Mouse (Mus musculus) neural tube, embryonic 14.5 days (tissue): Measurements from ENCODE around the gene Pkd1l3. TPM values are rescaled to one million over a fixed set of nuclear protein-coding genes. Genes with fewer than 3 reads are reported as not detected.

Experiments
- ATAC-seq: fragments of 200-750 bp; cut with Nextera tagmentation; 2 replicates; pipeline ENCODE4 v1.8.0; 2017; ENCODE audit warnings: low read depth, mild to moderate bottlenecking, moderate TSS enrichment, moderate library complexity
- H3K27ac ChIP-seq: fragments of 300-500 bp; sonication (generic); 2 replicates; pipeline ENCODE4 v1.5.1; 2014; ENCODE audit warnings: low read depth, mild to moderate bottlenecking, control low read depth, low read length, moderate library complexity, mixed read lengths
- H3K27me3 ChIP-seq: fragments of 300-500 bp; sonication (generic); 2 replicates; pipeline ENCODE4 v1.6.1; 2014; ENCODE audit warnings: low read length; ENCODE audit not compliant: control insufficient read depth, insufficient read depth
- H3K36me3 ChIP-seq: fragments of 300-500 bp; sonication (generic); 2 replicates; pipeline ENCODE4 v1.6.1; 2014; ENCODE audit warnings: low read length, mixed read lengths; ENCODE audit not compliant: control insufficient read depth, insufficient read depth
- H3K4me1 ChIP-seq: fragments of 300-500 bp; sonication (generic); 2 replicates; pipeline ENCODE4 v1.6.1; 2014; ENCODE audit warnings: low read length; ENCODE audit not compliant: control insufficient read depth, insufficient read depth
- H3K4me2 ChIP-seq: fragments of 300-500 bp; sonication (generic); 2 replicates; pipeline ENCODE4 v1.6.1; 2014; ENCODE audit warnings: mild to moderate bottlenecking, low read depth, low read length, control low read depth
- H3K4me3 ChIP-seq: fragments of 300-500 bp; sonication (generic); 2 replicates; pipeline ENCODE4 v1.5.1; 2014; ENCODE audit warnings: low read depth, low read length, control low read depth, mixed read lengths
- H3K9ac ChIP-seq: fragments of 300-500 bp; sonication (generic); replicated peaks from 2 replicates; pipeline ENCODE4 v1.6.1; 2014; ENCODE audit warnings: low read depth, mild to moderate bottlenecking, control low read depth, low read length, mixed read lengths
- H3K9me3 ChIP-seq: fragments of 300-500 bp; sonication (generic); 2 replicates; pipeline ENCODE4 v1.6.1; 2016; ENCODE audit warnings: low read length; ENCODE audit not compliant: control insufficient read depth
- WGBS: fragments of 180-500 bp; shearing (Covaris S2); extraction: QIAGEN DNeasy Blood & Tissue Kit; methylation state at CpG from one replicate; pipeline ENCODE4 v1.1.7; 2014; 5-methylcytosine and 5-hydroxymethylcytosine counted together
- polyA plus RNA-seq: library from polyadenylated mRNA; unstranded; fragments of >200 nt; fragmentation: Nextera tagmentation; extraction: Ambion mirVana; gene quantifications from 2 replicates; pipeline ENCODE4 v1.2.1, GENCODE M21; 2014

Gene Pkd1l3
- polyA plus RNA-seq, 1 experiment from 2014 or later, result 0.09 TPM

GRCm38 (mm10) chr8:109681535-109681934 is 67.2 kb downstream of the Pkd1l3 start:
- no peak overlapping the region for H3K4me2 ChIP-seq
- ATAC-seq, result no peak
- H3K36me3 ChIP-seq, result peaks cover 45% of the 10 kb centered on the region

GRCm38 (mm10) chr8:109682120-109682519 is 67.8 kb downstream of the Pkd1l3 start:
- Histone ChIP-seq H3K36me3 (peaks cover 39% of the 10 kb centered on the region), H3K4me2 (no peak overlapping the region), H3K4me1 (no peaks in the 10 kb centered on the region), H3K9me3 (no peaks in the 10 kb centered on the region), H3K27me3 (no peaks in the 10 kb centered on the region), H3K27ac (no peak overlapping the region), H3K4me3 (no peak overlapping the region), H3K9ac (no peak overlapping the region)
- WGBS, result 96% methylated on average over 5 of the region's 5 CpGs
- ATAC-seq, result no peak

More at GRCm38 (mm10) chr8:109681535-109681934, 67.2 kb downstream of the Pkd1l3 start:
- Histone ChIP-seq H3K9ac (no peak overlapping the region), H3K9me3 (no peaks in the 10 kb centered on the region), H3K27ac (no peak overlapping the region), H3K27me3 (no peaks in the 10 kb centered on the region), H3K4me3 (no peak overlapping the region), H3K4me1 (no peaks in the 10 kb centered on the region)
- 79% methylated on average over 3 of the region's 3 CpGs for WGBS

GRCm38 (mm10) chr8:109687248-109687647 is 72.9 kb downstream of the Pkd1l3 start:
- Histone ChIP-seq H3K4me3 (no peak overlapping the region), H3K4me1 (peaks cover 16% of the 10 kb centered on the region; the same call in 1 of the 2 replicates), H3K4me2 (no peak overlapping the region), H3K27ac (no peak overlapping the region), H3K27me3 (no peaks in the 10 kb centered on the region), H3K9ac (no peak overlapping the region), H3K36me3 (peaks cover 2% of the 10 kb centered on the region), H3K9me3 (no peaks in the 10 kb centered on the region)
- no peak for ATAC-seq
- 90% methylated on average over 5 of the region's 5 CpGs for WGBS

GRCm38 (mm10) chr8:109691769-109692168 is 77.5 kb downstream of the Pkd1l3 start:
- no peaks in the 10 kb centered on the region for H3K27me3 ChIP-seq
- H3K4me2 ChIP-seq, result peak overlapping the region; percentile 83
- H3K4me1 ChIP-seq, result peaks cover 19% of the 10 kb centered on the region; the same call in 1 of the 2 replicates
- peak overlapping the region; percentile 83; the same call in 1 of the 2 replicates for H3K9ac ChIP-seq
- WGBS, result 51% methylated on average over 5 of the region's 5 CpGs
- H3K27ac ChIP-seq, result no peak overlapping the region
- no peaks in the 10 kb centered on the region for H3K9me3 ChIP-seq
- H3K4me3 ChIP-seq, result peak overlapping the region; percentile 70
- ATAC-seq, result no peak
- no peaks in the 10 kb centered on the region for H3K36me3 ChIP-seq

- Histone ChIP-seq H3K4me3 (peak overlapping the region; percentile 70), H3K27ac (peak overlapping the region; percentile 90), H3K4me1 (peaks cover 19% of the 10 kb centered on the region; the same call in 1 of the 2 replicates), H3K36me3 (no peaks in the 10 kb centered on the region), H3K9me3 (no peaks in the 10 kb centered on the region), H3K4me2 (peak overlapping the region; percentile 83), H3K27me3 (no peaks in the 10 kb centered on the region), H3K9ac (peak overlapping the region; percentile 83)
- WGBS, result under 1% methylated on average over 38 of the region's 38 CpGs
- ATAC-seq, result peak; percentile 73
Observed at GRCm38 (mm10) chr8:109692443-109693145, 78.3 kb downstream of the Pkd1l3 start.

- Histone ChIP-seq H3K4me1 (peaks cover 19% of the 10 kb centered on the region; the same call in 1 of the 2 replicates), H3K4me2 (peak within 1 kb of the TSS; percentile 83), H3K27me3 (no peaks in the 10 kb centered on the region), H3K9me3 (no peaks in the 10 kb centered on the region), H3K27ac (peak within 1 kb of the TSS; percentile 90), H3K36me3 (no peaks in the 10 kb centered on the region), H3K9ac (peak within 1 kb of the TSS; percentile 83), H3K4me3 (peak within 1 kb of the TSS; percentile 70)
- WGBS, result under 1% methylated on average over 57 of the region's 57 CpGs
- peak; percentile 96 for ATAC-seq
Observed at GRCm38 (mm10) chr8:109693146-109693900, 79.0 kb downstream of the Pkd1l3 start, which contains the start of gene Ist1. Gene Ist1, minus strand, starts transcription at chr8:109693260.

- no peak for ATAC-seq
- Histone ChIP-seq H3K9ac (no peak overlapping the region), H3K4me1 (peaks cover 19% of the 10 kb centered on the region; the same call in 1 of the 2 replicates), H3K4me2 (peak overlapping the region; percentile 68; the same call in 1 of the 2 replicates), H3K9me3 (no peaks in the 10 kb centered on the region), H3K4me3 (no peak overlapping the region), H3K36me3 (no peaks in the 10 kb centered on the region), H3K27ac (no peak overlapping the region), H3K27me3 (no peaks in the 10 kb centered on the region)
- 48% methylated on average over 6 of the region's 6 CpGs for WGBS
Observed at GRCm38 (mm10) chr8:109694154-109694553, 79.8 kb downstream of the Pkd1l3 start.

GRCm38 (mm10) chr8:109697754-109698153 is 83.4 kb downstream of the Pkd1l3 start:
- 69% methylated on average over 1 of the region's 1 CpGs for WGBS
- Histone ChIP-seq H3K27me3 (no peaks in the 10 kb centered on the region), H3K9me3 (no peaks in the 10 kb centered on the region), H3K27ac (no peak overlapping the region), H3K4me2 (no peak overlapping the region), H3K4me1 (peaks cover 3% of the 10 kb centered on the region; the same call in 1 of the 2 replicates), H3K9ac (no peak overlapping the region), H3K36me3 (no peaks in the 10 kb centered on the region), H3K4me3 (no peak overlapping the region)
- no peak for ATAC-seq

GRCm38 (mm10) chr8:109698477-109698876 is 84.2 kb downstream of the Pkd1l3 start:
- H3K9ac ChIP-seq, result no peak overlapping the region
- no peaks in the 10 kb centered on the region for H3K27me3 ChIP-seq
- peaks cover 3% of the 10 kb centered on the region; the same call in 1 of the 2 replicates for H3K4me1 ChIP-seq
- no peaks in the 10 kb centered on the region for H3K36me3 ChIP-seq
- H3K4me3 ChIP-seq, result no peak overlapping the region
- no peak overlapping the region for H3K27ac ChIP-seq
- 82% methylated on average over 3 of the region's 3 CpGs for WGBS
- no peak for ATAC-seq
- no peaks in the 10 kb centered on the region for H3K9me3 ChIP-seq
- no peak overlapping the region for H3K4me2 ChIP-seq
